Mouse (Mus musculus): ENCODE measurements around the gene Fbxw9.

Fbxw9 gene

GRCm38 (mm10) chr8:85059879-85060616 lies at the start of gene Fbxw9:
Fbxw9 (plus strand) TSS chr8:85060055.
- DNase-seq, result peak; percentile 73 to 81

GRCm38 (mm10) chr8:85011242-85011641 lies 48.6 kb upstream of the Fbxw9 start:
- DNase-seq, result no peak

GRCm38 (mm10) chr8:85013230-85013840 lies 46.5 kb upstream of the Fbxw9 start:
- peak; percentile 56 to 74 for DNase-seq

GRCm38 (mm10) chr8:85014431-85014830 lies 45.4 kb upstream of the Fbxw9 start, which contains the start of gene Best2:
Best2 (minus strand) TSS chr8:85014531.
- DNase-seq, result no peak

- DNase-seq, result no peak
Observed at GRCm38 (mm10) chr8:85016724-85017123, 43.1 kb upstream of the Fbxw9 start.

GRCm38 (mm10) chr8:85017209-85017608 lies 42.6 kb upstream of the Fbxw9 start:
- DNase-seq, result no peak

GRCm38 (mm10) chr8:85021514-85022055 lies 38.3 kb upstream of the Fbxw9 start:
- DNase-seq, result no peak

- no peak for DNase-seq
Observed at GRCm38 (mm10) chr8:85023846-85024245, 36.0 kb upstream of the Fbxw9 start.

GRCm38 (mm10) chr8:85025098-85025932 lies 34.5 kb upstream of the Fbxw9 start, which contains the start of gene Asna1:
Asna1 (minus strand) TSS chr8:85025281.
- DNase-seq, result peak; percentile 61 to 76

- peak; percentile 93 to 94 for DNase-seq
Observed at GRCm38 (mm10) chr8:85026670-85027515, 33.0 kb upstream of the Fbxw9 start, which contains the start of gene Trir. Trir (plus strand) TSS chr8:85026823.

GRCm38 (mm10) chr8:85027516-85027855 lies 32.4 kb upstream of the Fbxw9 start:
- DNase-seq, result no peak

- DNase-seq, result no peak
Observed at GRCm38 (mm10) chr8:85027922-85028321, 31.9 kb upstream of the Fbxw9 start.

GRCm38 (mm10) chr8:85029271-85029670 lies 30.6 kb upstream of the Fbxw9 start:
- no peak for DNase-seq

- DNase-seq, result no peak
Observed at GRCm38 (mm10) chr8:85032622-85033311, 27.1 kb upstream of the Fbxw9 start.

- no peak for DNase-seq
Observed at GRCm38 (mm10) chr8:85033867-85034266, 26.0 kb upstream of the Fbxw9 start.

GRCm38 (mm10) chr8:85034764-85035163 lies 25.1 kb upstream of the Fbxw9 start:
- peak; percentile 64 to 73 for DNase-seq

- DNase-seq, result no peak
Observed at GRCm38 (mm10) chr8:85035165-85035727, 24.6 kb upstream of the Fbxw9 start.

GRCm38 (mm10) chr8:85035728-85036310 lies 24.0 kb upstream of the Fbxw9 start:
- peak in 1 of 2 experiments; percentile 26 for DNase-seq

- no peak for DNase-seq
Observed at GRCm38 (mm10) chr8:85036381-85036717, 23.5 kb upstream of the Fbxw9 start.

GRCm38 (mm10) chr8:85036718-85037365 lies 23.0 kb upstream of the Fbxw9 start, which contains the start of gene Tnpo2:
Tnpo2 (plus strand) TSS chr8:85036915.
- DNase-seq, result peak; percentile 74 to 76

Measured in spleen, adult 18-20 months (tissue).